Mouse (Mus musculus) kidney, postnatal 0 days (tissue): ENCODE data around the gene Gm15107. TPM values are rescaled to one million over a fixed set of nuclear protein-coding genes. Genes with fewer than 3 reads are reported as not detected.
"Not testable (repeated sequence)": the region's sequence is repeated elsewhere in the genome, so short reads cannot be mapped to it uniquely, and the experiment has no call there.

Experiments
- ATAC-seq: fragments of 200-750 bp; cut with Nextera tagmentation; replicated peaks from 2 replicates; pipeline ENCODE4 v1.8.0; 2017; ENCODE audit warnings: low read depth, moderate number of reproducible peaks, moderate TSS enrichment, moderate library complexity; ENCODE audit not compliant: low FRiP score
- DNase-seq: peaks from one replicate; pipeline ENCODE4 v3.0.0-alpha.2; 2016; ENCODE audit warnings: low spot score
- H3K27ac ChIP-seq: fragments of 300-500 bp; sonication (generic); 2 replicates; pipeline ENCODE4 v1.5.1; 2014; ENCODE audit warnings: mild to moderate bottlenecking
- H3K27me3 ChIP-seq: fragments of 300-500 bp; sonication (generic); 2 replicates; pipeline ENCODE4 v1.6.1; 2014; ENCODE audit warnings: low read length, mixed read lengths; ENCODE audit not compliant: insufficient read depth
- H3K36me3 ChIP-seq: fragments of 300-500 bp; sonication (generic); 2 replicates; pipeline ENCODE4 v1.6.1; 2014; ENCODE audit warnings: low read length, mixed read lengths; ENCODE audit not compliant: insufficient read depth
- H3K4me1 ChIP-seq: fragments of 300-500 bp; sonication (generic); replicated peaks from 2 replicates; pipeline ENCODE4 v1.6.1; 2014; ENCODE audit warnings: antibody characterized with exemption, low read length, mixed read lengths; ENCODE audit not compliant: insufficient read depth
- H3K4me2 ChIP-seq: fragments of 300-500 bp; sonication (generic); 2 replicates; pipeline ENCODE4 v1.6.1; 2014; ENCODE audit warnings: mild to moderate bottlenecking, low read length, moderate library complexity, mixed read lengths
- H3K4me3 ChIP-seq: fragments of 300-500 bp; sonication (generic); replicated peaks from 2 replicates; pipeline ENCODE4 v1.5.1; 2014; ENCODE audit warnings: low read depth, low read length
- H3K9ac ChIP-seq: fragments of 300-500 bp; sonication (generic); 2 replicates; pipeline ENCODE4 v1.6.1; 2014; ENCODE audit warnings: low read depth, low read length
- H3K9me3 ChIP-seq: fragments of 300-500 bp; sonication (generic); replicated peaks from 2 replicates; pipeline ENCODE4 v1.6.1; 2016; ENCODE audit warnings: low read length, inconsistent platforms, mixed read lengths
- WGBS: fragments of 180-500 bp; shearing (Covaris S2); extraction: QIAGEN DNeasy Blood & Tissue Kit; methylation state at CpG from one replicate; pipeline ENCODE4 v1.1.7; 2014; 5-methylcytosine and 5-hydroxymethylcytosine counted together
- polyA plus RNA-seq: library from polyadenylated mRNA; unstranded; fragments of >200 nt; fragmentation: Nextera tagmentation; extraction: Ambion mirVana; gene quantifications from 2 replicates; pipeline ENCODE4 v1.2.1, GENCODE M21; 2015

Gm15107 gene
- not detected in 2 replicates for polyA plus RNA-seq

DNA sequence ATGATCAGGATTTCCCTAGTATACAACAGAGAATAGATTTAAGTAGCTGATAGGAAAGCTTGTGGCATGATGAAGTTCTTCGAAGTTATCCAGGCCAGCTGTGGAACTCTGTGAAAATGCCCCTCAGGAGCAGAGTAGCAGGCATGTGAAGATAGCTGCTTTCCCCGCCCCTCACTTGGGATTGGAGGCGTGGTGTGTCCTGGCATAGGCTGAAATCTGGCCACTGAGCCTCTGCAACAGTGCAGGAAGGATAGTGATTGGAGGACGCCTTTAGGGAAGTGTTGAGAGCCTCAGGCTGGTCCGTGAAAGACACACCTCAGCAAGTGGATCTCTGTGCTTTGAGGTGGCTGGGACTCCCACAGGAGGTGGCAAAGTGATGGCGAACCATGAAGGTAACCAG is at the start of gene Gm15107:
TSS of gene Gm15107 (plus strand) at position 301 of the 400 bp plus-strand sequence.
- H3K36me3 ChIP-seq, H3K4me2 ChIP-seq, H3K27ac ChIP-seq, H3K9me3 ChIP-seq, H3K4me1 ChIP-seq, ATAC-seq, H3K9ac ChIP-seq, H3K27me3 ChIP-seq, H3K4me3 ChIP-seq, DNase-seq: not testable (repeated sequence)
- WGBS: 94% methylated on average over 1 of the region's 6 CpGs

Other genes with a start within 250 kb of the Gm15107 start
- not detected in 2 replicates for gene Gm15080, start 187.7 kb upstream of the Gm15107 start, polyA plus RNA-seq